Mouse (Mus musculus) spleen, adult 2 months (tissue): ENCODE data around the gene Zfp839.

Experiments used
- CTCF ChIP-seq: fragments of 200-500 bp; IDR thresholded peaks from 2 replicates; pipeline ENCODE4 v1.5.1; 2011; ENCODE audit warnings: mild to moderate bottlenecking, inconsistent platforms; ENCODE audit not compliant: insufficient read depth, insufficient read length, insufficient replicate concordance; ENCODE audit errors: extremely low read depth
- POLR2A ChIP-seq: fragments of 200-500 bp; IDR thresholded peaks from 2 replicates; pipeline ENCODE4 v1.6.1; 2011; ENCODE audit warnings: low read depth, low read length, inconsistent platforms

GRCm38 (mm10) chr12:110885251-110885650 lies 35.2 kb downstream of the Zfp839 start:
- TF ChIP-seq POLR2A (no peak), CTCF (no peak)
